Mouse (Mus musculus): ENCODE results near the gene Dhrs3. TPM values are rescaled to one million over a fixed set of nuclear protein-coding genes. Genes with fewer than 3 reads are reported as not detected.
A peak's percentile ranks its signal among the peaks of the same experiment; 100 is the strongest.

The Dhrs3 gene
- total RNA-seq (2021): 100 to 1,000 TPM; 102 to 105 TPM
- long read RNA-seq, experiment 1, transcript Dhrs3-206 (6 exons, 2,337 nt): major isoform, 34 of 53 reads
- long read RNA-seq, experiment 1, partial matches to known transcripts: 9 of 53 reads
- long read RNA-seq, experiment 1, other reads (novel, unspliced or antisense): 7 of 53 reads
- long read RNA-seq, experiment 2, transcript Dhrs3-206 (6 exons, 2,337 nt): major isoform, 26 of 52 reads
- long read RNA-seq, experiment 2, partial matches to known transcripts: 2 of 52 reads
- long read RNA-seq, experiment 2, other reads (novel, unspliced or antisense): 18 of 52 reads

DNA sequence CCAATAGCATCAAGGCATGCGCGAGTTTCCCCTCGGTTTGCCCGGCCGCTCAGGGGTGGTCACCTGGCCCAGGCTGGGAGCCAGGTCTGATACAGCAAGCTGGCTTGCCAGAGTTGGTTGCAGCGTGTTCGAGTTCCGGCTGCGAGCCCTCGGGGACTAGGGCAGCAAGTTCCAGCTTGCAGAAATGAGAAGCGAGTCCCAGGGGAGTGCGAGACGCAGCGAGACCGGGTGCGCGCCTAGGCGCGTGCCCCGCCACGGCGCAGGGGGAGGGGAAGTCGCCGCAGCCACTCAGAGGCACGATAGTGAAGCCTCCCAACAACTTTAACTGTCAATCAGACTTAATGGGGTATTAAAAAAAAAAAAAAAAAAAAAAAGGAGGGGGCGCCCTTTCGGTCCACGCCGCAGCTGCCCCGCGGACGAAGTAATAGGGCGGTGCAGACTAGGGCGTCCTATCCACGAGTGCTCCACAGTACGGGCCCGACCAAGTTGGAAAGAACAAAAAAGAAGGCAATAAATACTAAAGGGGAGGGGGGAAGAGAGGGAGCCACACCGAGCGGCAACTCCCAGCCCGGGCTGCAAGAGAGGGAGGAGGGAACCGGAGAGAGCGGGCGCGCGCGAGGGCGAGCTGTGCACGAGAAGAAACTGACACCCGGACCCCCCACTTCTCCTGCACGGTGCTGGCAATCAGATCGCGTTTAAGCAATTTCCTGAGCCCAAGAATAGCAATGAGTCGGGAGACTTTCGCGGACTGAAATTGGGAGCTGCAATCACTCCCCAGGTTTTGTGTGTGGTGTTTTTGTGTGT lies at the start of gene Dhrs3:
Dhrs3 (plus strand) TSS at position 695 of the 804 bp plus-strand sequence.
- DNase-seq: peak; percentile 88 to 90
- intact Hi-C loops (cut with DNase I): loop anchor here (2.0 to 5.0 kb wide), 5 partner anchors 38 to 400 kb away; no protein-coding TSS in a partner anchor

- intact Hi-C loops (cut with DNase I): no loop called here
These were observed 30.7 kb upstream of the Dhrs3 start for GRCm38 (mm10) chr4:144861756-144862505.

DNA sequence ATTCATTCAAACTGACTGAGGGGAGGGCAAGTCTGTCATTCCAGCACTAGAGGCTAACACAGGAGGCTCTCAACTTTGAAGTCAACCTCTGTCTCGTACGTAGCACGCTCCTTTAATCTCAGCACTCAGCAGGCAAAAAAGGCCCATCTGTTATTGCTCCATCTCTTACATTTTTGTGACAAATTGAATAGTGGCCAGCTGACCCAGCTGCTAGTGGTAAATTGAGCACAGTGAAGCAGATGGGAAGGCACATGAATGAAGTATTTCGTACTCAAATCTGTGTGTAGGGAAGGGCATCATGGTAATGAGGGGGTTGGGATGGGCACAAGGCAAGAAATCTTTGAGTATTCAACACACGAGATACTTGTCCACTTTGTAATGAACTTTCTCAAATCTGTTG lies 24.7 kb upstream of the Dhrs3 start:
- DNase-seq: no peak
- intact Hi-C loops (cut with DNase I): no loop called here

More at GRCm38 (mm10) chr4:144861756-144862505, 30.7 kb upstream of the Dhrs3 start:
- DNase-seq: no peak

DNA sequence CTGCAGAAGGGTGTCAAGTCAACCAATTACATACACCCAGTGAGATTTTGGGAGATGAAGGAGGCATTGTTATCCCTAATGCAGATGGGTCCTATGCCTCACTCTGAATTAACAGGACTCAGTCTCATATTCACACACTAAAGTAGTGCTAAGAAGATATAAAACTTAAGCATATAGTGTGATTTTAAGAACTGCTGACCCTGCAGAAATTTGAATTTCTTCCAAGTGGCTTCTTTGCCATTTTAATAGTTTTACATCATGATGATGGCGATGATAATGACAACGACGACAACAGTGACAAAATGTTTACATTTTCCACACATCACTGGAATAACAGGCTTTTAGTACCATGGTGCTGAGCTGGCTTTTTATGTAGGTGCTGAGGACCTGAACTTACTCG lies 24.0 kb upstream of the Dhrs3 start:
- intact Hi-C loops (cut with DNase I): no loop called here

DNA sequence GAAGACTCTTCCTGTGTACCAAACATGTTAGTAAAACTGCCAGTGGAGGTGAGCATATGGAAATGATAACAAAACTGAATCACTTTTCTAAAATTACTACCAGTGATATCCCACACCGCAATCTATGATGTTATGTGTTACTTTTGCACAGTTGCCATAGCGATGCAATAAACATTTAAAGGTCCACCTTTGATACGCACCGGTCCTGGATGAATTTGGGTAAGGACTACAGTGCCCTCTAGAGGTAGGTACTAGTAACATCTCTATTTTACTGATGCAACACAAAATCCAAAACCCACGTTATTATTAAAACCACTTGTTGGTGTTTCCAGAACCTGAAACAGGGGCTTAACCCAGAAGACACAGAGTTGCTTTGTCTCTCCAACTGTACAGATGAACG lies 19.7 kb upstream of the Dhrs3 start:
- no peak for DNase-seq
- intact Hi-C loops (cut with DNase I): no loop called here

More for the DNA sequence above, 24.0 kb upstream of the Dhrs3 start:
- no peak for DNase-seq

- intact Hi-C loops (cut with DNase I): loop anchor here (5.0 kb wide), 1 partner anchor 108 kb away; no protein-coding TSS in a partner anchor
- no peak for DNase-seq
These were observed 17.0 kb upstream of the Dhrs3 start for GRCm38 (mm10) chr4:144875576-144876093.

GRCm38 (mm10) chr4:144879549-144879948 lies 13.1 kb upstream of the Dhrs3 start:
- no peak for DNase-seq
- intact Hi-C loops (cut with DNase I): loop anchor here (5.0 kb wide), 1 partner anchor 112 kb away; no protein-coding TSS in a partner anchor

DNA sequence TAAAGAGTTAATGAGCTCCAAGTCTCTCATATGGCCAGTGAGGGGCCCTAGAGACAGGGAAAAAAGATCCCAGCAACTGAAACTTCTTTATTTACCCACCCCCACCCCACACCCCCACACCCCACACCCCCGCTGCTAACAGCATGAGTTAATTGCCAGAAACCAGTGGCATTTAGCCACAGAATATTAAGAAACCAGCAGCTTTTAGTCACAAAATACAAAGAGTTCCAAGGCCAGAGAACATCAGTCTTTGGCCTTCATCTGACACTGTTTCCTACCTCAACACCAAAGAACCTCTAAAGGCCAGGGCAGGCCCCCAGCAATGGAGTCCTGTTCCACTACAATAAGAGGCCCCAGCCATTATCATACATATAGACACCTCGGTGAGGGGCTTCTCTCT lies 11.3 kb upstream of the Dhrs3 start:
- intact Hi-C loops (cut with DNase I): no loop called here
- no peak for DNase-seq

DNA sequence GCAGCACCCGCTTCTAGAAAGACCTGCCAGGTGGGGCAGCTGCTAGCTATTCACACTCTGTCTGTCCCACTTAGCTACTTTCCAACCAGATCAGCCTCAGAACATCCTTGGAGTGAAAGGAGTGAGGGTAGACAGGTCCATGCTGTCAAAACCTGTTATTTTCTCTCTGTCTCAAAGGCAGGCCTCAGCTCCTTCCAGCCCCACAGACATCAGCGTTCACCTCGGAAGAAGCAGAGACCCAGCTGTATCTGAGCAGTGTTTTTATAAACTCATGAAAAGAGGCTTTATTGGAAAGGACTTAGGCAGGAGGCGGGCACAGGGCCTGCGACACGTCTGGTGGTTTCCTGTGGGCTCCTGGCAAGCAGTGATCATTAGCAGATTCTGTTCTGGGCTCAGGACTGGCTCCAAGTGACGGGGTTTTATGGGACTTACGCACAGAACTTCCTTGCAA lies 9.7 kb upstream of the Dhrs3 start:
- no peak for DNase-seq
- intact Hi-C loops (cut with DNase I): no loop called here

GRCm38 (mm10) chr4:144886460-144886859 lies 6.2 kb upstream of the Dhrs3 start:
- no peak for DNase-seq
- intact Hi-C loops (cut with DNase I): no loop called here

GRCm38 (mm10) chr4:144888750-144889149 lies 3.9 kb upstream of the Dhrs3 start:
- intact Hi-C loops (cut with DNase I): no loop called here

GRCm38 (mm10) chr4:144889505-144890301 lies 2.9 kb upstream of the Dhrs3 start:
- DNase-seq: no peak
- intact Hi-C loops (cut with DNase I): loop anchor here (5.0 kb wide), 3 partner anchors 223 to 403 kb away; no protein-coding TSS in a partner anchor

More at GRCm38 (mm10) chr4:144888750-144889149, 3.9 kb upstream of the Dhrs3 start:
- DNase-seq: no peak

DNA sequence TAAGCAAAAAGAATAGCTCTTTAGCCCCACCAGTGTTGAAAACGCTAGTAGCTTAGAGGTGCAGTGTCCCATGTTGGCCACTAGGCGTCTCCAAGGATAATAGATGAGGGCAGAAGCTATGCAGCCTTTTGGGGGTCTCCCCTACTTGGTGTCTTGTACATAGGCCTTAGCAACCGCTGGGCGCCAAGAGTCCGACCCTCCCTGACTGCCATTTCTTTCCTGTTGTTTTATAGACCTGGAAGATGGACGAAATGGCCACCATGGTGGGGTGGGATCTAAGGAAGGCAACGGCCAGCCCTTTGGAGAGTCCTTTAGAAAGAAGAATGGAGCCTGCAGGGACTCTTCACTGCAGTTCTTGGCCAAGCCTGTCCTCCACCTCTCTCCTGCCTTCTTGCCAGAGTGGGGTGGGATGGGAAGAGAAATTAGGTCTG lies 1.9 kb upstream of the Dhrs3 start:
- peak; percentile 57 to 78 for DNase-seq
- intact Hi-C loops (cut with DNase I): loop anchor here (5.0 kb wide), 3 partner anchors 222 to 402 kb away; no protein-coding TSS in a partner anchor

DNA sequence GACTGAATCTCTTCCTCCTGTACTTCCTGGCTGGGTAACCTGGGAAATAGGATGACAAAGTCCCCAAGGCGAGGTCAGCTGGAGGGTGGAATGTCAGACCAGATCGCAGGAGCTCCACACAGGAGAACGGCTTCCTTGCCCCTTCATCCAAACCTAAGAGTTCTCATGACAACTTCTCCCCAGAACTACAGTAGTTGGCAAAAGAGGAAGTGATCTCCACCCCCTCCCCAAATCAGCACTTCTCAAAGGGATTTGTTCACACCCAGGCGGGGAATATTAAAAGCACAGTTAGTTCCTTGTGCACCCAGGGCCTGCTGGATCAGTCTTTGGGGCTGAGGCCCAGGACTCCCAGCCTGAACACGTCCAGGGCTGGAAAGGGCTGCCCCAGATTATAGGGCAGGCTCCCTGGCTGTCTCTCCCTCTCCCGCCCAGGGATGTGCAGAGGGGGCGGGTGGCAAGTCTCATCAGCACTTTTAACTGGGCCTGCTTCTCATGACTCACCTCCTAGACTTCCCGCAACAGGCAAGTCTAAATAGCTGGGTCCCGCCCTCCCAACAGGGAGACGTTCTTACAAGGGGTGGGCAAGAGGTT lies 1.4 kb upstream of the Dhrs3 start:
- peak; percentile 53 to 54 for DNase-seq
- intact Hi-C loops (cut with DNase I): loop anchor here (5.0 kb wide), 3 partner anchors 221 to 401 kb away; no protein-coding TSS in a partner anchor

GRCm38 (mm10) chr4:144891743-144892132 lies 889 bp upstream of the Dhrs3 start:
- no peak for DNase-seq
- intact Hi-C loops (cut with DNase I): loop anchor here (2.0 to 5.0 kb wide), 5 partner anchors 39 to 401 kb away; no protein-coding TSS in a partner anchor

DNA sequence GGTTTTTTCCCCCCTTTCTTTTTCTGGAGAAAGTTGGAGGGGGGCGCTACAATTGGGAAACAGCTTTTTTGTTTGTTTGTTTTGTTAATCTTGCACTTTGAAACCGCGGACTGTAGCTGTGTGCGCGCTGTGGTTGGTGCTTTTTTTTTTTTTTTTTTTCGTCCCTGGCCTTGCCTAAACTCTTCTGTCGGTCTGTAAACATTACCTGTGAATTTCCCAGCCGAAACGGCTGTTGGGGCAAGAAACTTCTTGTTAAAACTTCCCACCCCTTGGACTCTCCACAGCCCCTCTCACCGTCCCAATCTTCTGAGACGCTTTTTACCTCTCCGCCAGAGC lies 278 bp downstream of the Dhrs3 start:
- intact Hi-C loops (cut with DNase I): loop anchor here (1.0 to 5.0 kb wide), 6 partner anchors 38 to 399 kb away; no protein-coding TSS in a partner anchor
- DNase-seq: no peak

DNA sequence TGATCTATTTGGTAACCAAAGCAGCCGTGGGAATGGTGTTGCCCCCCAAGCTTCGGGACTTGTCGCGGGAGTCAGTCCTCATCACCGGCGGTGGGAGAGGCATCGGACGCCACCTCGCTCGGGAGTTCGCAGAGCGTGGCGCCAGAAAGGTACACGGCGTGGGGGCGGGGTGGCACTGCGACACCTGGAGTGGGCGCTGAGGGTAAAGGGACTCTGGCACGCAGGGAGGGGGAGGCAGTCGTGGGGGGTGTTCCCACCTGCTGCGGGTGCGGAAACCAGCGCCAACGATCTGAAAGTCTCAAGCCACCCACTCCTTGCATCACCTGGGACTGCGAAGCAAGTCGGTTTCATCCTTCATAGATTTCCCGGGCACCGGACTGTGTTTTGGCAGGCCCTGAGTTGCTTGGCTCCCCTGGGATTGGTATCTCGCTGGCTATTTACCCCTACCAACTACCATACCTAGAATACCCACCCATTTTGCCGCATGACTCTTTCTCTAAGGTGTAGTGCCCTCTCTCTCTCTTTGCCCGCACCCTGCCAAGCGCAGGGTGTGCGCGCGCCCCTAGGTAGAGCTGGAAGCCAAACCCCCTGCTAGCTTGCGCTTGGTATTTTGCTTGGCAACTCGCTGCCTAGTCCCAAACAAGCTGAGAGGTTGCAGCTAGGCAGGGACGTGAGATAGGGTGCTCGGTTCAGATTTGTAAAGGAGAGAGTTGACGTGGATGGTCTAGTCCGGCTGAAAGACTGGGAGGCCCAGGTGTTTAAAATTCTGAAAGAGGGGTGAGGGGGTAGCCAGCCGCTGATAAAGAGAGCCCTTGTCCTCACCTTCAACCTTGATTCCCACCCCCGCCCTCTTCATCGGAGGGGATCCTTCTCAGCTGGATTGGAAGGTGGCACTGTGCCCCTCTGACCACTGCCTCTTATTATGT lies 1.2 kb downstream of the Dhrs3 start:
- peak; percentile 60 to 67 for DNase-seq
- intact Hi-C loops (cut with DNase I): loop anchor here (1.0 to 5.0 kb wide), 6 partner anchors 37 to 398 kb away; no protein-coding TSS in a partner anchor
